Mouse (Mus musculus): ENCODE measurements around the gene Pgghg.

Pgghg gene

GRCm38 (mm10) chr7:140923070-140923775, 18.0 kb upstream of the Pgghg start:
- no peak for DNase-seq

GRCm38 (mm10) chr7:140927181-140927580, 14.0 kb upstream of the Pgghg start:
- no peak for DNase-seq

- no peak for DNase-seq
Observed at GRCm38 (mm10) chr7:140938436-140938835, 2.8 kb upstream of the Pgghg start.

- no peak for DNase-seq
Observed at GRCm38 (mm10) chr7:140938896-140939295, 2.3 kb upstream of the Pgghg start.

DNA sequence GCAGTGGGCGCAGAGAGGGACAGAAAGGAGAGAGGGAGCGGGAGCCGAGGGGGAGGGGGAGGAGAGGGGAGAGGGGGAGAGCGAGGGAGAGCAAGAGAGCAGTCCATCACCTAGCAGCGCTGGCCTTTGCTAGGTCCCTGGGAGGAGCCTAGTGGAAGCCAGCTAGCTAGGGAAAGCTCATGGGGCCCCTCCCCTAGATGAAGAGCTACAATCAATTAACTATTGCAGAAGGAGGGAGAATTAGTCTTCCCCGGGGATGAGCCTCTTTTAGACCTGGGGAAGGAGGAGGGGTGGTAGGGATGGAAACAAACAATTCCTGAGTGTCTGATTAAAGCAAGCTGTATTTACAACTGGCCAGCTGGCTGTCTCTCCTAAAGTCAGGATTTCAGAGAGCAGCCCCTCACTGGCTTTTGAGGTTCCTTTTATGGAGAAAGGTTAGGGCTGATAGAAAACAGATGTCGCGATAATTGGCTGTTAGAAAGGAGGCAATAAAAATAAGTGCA, 1.5 kb upstream of the Pgghg start:
- no peak for DNase-seq

- DNase-seq, result peak in 1 of 2 experiments; percentile 23
Observed at GRCm38 (mm10) chr7:140942341-140942740, 1.1 kb downstream of the Pgghg start.

GRCm38 (mm10) chr7:140942811-140943210, 1.6 kb downstream of the Pgghg start:
- no peak for DNase-seq

GRCm38 (mm10) chr7:140943356-140943755, 2.2 kb downstream of the Pgghg start:
- no peak for DNase-seq

- DNase-seq, result no peak
Observed at GRCm38 (mm10) chr7:140944236-140944635, 3.0 kb downstream of the Pgghg start.

DNA sequence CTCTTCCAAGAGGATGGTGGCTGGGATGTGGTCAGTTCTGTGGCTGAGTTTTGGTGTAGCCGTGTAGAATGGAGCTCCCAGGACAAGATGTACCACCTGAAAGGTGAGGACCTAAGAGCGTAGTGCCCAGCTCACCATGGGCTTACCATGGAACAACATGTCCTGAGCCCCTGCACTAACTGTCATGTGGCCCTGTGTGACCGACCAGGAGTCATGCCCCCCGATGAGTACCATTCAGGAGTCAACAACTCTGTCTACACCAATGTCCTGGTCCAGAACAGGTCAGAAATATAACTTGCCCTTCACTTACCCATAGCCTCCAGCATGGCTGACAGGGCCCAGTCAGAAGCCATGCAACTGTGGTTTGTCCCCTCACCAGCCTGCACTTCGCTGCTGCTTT, 4.1 kb downstream of the Pgghg start:
- no peak for DNase-seq

- no peak for DNase-seq
Observed at GRCm38 (mm10) chr7:140946311-140946710, 5.1 kb downstream of the Pgghg start.

DNA sequence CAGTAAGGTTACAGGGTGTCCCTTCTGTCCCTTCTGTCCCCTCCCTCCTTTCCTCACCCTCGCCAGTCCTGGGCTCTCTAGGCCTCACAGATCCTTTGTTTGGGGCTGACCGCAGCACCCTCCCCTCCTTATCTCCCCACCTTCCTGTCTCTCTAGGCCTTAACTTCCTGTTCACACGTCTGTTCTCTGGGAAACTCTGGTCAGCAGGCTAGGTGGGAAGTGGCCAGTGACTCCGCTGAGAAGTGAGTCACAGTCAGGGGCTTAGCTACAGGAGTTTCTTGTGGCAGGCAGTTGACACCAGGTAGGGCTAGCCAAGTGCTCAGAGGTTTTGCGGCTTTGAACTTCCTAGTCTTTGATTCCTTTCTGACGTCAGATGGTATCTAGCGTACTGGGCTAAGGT, 5.8 kb downstream of the Pgghg start:
- DNase-seq, result no peak

- no peak for DNase-seq
Observed at GRCm38 (mm10) chr7:140948161-140948560, 7.0 kb downstream of the Pgghg start.

GRCm38 (mm10) chr7:140949255-140949654, 8.1 kb downstream of the Pgghg start:
- no peak for DNase-seq

DNA sequence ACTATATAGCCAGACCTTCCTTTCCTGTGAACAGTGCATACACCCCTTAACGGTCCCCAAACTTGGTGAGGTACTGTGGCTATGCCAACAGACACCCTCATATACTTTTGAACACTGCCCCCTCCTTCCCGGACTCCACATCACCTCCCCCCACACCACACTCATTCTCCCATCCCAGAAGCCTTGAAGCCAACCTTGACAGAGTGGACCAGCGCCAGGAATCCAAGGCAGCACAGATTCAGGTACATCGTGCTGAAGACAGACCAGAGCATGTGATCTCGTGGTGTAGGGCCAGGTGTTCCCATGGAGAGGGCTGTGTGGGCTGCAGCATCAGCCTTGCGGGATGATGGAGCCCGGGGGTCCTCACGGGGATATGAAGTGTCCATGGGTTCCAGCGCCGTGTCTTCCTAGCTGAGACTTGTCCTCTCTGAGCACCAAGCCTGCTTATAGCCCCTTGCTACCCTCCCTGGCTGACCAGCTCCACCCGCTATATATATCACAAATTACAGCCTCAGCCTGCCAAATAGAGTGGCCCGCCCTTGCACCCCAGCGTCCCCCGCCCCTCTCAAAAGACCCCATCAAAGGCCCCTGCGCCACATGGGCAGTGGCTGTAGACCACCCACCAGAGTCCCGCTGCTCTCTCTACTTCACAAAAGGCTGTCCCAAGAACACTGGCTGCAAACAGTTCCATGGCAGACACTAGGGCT, 8.8 kb downstream of the Pgghg start, which contains the start of gene Ifitm5:
Ifitm5 (minus strand) TSS at position 468 of the 707 bp plus-strand sequence.
- no peak for DNase-seq

GRCm38 (mm10) chr7:140951051-140951450, 9.9 kb downstream of the Pgghg start:
- DNase-seq, result no peak

DNA sequence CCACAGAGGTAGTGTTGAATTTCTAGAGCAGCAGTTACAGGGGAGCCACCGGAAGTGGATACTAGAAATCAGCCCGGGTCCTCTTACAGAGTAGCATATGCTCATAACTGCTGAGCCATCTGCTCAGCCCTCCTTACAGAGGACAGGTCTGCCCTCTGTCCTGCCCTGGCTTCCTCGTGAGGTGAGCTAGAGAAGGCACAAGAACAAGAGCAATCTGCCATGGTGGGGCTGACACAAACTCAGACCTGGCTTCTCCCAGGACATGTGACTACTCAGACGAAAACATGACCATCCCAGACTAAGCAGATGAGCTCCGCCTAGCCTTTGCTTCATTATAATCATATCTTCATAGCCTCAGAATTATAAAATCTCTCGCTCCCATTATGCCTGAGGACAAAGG, 10.6 kb downstream of the Pgghg start:
- DNase-seq, result no peak

GRCm38 (mm10) chr7:140952441-140952840, 11.2 kb downstream of the Pgghg start:
- DNase-seq, result no peak

GRCm38 (mm10) chr7:140953133-140953532, 11.9 kb downstream of the Pgghg start:
- DNase-seq, result no peak

- DNase-seq, result no peak
Observed at GRCm38 (mm10) chr7:140953800-140954732, 12.9 kb downstream of the Pgghg start.

DNA sequence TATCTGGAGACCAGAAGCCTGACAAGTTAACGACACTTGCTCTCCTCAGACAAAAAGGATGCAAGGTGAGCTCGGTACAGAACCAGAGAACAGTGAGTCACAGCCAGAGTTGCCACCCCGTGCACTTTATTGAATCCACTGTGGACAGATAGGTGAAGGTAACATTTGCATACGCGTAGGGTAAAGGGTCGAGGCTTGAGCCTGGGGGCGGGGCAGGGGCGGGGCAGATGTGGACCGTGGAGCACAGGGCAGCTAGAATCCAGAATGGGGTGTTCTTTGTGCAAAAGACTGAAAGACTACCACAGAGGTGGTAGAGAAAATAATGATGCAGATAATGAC, 13.5 kb downstream of the Pgghg start:
- DNase-seq, result no peak

- no peak for DNase-seq
Observed at GRCm38 (mm10) chr7:140955342-140955741, 14.2 kb downstream of the Pgghg start.

Measured in spleen, adult 18-20 months (tissue).